Mouse (Mus musculus) urinary bladder, postnatal 4 days (tissue): Measurements from ENCODE around the gene Casp1.

Experiments used
- DNase-seq, 2 experiments: peaks; one replicate each; pipeline ENCODE4 v3.0.0; 2021 to 2022; ENCODE audit warnings: low spot score in 2 of 2

Gene Casp1

DNA sequence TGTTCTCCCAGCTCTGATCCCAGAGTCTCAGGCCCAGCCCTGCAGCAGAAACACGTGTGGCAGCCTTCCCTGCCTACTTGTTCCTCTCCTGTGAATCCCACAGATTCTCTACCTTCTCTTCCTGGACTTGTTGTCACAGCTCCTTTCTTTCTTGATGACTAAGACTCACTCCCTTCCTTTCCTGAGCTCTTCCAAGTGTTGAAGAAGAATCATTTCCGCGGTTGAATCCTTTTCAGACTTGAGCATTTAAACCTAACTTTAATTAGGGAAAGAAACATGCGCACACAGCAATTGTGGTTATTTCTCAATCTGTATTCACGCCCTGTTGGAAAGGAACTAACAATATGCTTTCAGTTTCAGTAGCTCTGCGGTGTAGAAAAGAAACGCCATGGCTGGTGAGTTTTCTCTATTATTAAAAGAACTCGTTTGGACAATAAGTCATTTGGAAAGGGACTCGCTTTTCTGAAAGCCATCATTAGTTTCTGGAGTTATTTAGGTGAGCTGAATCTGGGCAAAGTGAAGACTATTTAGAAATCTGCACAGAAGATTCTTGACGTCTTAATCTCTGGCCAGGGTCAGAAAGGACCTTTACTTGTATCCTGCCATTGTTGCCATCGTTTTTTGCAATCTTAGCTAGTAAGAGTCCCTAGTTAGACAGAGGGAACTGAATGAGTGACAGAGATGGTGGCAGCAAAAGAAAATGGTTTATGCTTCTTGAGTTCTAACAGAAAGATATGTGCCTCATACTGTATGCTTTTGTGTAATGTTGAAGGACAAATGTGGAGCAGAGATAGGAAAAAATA, at the start of gene Casp1:
Casp1 (plus strand) TSS at position 189 of the 803 bp plus-strand sequence.
- no peak for DNase-seq

DNA sequence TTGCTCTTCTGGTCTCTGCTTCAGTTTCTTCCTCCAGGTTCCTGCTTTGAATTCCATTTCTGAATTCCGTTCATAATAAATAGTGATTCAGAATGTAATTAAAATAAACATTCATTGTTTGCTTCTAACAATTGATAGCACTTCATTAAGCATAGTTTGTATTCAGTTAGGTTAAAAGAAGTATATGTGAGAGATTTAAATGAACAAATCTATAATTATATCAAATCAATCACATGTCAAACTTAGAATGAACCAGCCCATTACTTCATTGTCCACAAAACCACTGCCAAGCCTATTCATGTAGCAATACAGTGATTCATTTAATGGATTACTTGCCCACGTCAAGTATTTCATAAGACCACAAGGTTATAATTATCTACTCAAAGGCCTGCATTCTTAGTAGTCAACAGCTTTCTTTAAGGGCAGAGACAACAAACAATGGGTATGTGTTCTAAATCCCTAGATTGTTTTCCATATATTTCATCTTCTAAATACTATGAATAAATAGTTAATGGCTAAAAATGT, 34.3 kb upstream of the Casp1 start:
- DNase-seq, result no peak

DNA sequence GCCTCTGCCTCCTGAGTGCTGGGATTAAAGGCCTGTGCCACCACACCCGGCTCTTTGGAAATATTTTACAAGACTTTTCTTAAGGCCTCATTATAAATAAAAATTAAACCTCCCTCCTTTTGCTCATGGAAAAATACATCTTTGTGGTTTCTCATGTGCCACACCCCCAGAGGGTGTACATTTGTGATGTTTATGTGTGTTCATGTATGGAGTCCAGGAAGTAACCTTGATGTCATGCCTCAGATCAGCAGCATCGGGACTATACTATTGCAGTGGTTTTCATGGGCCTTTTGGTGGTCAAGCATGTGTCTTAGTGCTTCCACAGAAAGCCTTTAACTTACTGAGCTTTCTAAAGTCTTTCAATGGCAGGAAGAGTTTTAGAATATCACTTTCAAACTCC, 28.0 kb upstream of the Casp1 start:
- DNase-seq, result no peak

DNA sequence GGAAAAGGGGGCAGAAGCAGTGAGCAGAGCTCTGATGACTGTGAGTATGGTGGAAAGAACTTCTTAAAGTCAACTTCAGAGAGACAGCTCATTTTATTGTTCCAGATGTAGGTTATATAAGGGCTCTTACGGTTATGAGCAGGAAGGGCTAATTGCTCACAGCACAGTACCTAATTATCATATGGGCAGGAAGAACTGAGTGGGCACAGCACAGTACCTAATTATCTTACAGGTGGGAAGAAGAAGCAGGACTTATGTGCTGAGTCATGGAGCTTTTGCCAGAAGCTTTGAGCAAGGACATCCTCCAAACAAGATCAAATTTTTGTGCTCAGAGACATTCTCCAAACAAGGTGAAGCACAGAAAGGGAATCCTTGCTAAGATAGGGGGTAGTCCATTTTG, 27.4 kb upstream of the Casp1 start:
- DNase-seq, result no peak

DNA sequence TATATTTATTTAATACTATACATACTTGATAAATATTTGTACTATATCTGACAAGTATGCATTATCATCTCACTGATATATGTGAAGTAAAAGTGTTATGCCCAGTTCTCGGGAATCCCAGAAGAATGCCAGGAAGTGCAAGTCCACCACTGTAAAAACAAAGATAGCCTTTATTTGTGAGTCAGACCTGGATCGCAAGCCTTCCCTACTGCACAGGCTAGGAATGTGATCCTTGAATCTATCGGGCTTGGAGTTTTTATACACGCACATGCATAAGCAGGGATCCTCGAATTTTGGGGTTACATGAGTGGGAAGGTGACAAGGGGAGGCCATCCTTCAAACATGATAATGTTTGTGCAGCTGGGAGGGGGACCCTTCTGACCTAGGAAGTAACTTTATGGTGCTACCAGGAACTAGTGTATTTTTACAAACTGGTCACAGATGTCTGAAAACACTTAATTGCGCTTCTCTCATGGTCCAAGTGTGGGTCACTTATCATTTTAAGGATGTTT, 26.9 kb upstream of the Casp1 start:
- no peak for DNase-seq

DNA sequence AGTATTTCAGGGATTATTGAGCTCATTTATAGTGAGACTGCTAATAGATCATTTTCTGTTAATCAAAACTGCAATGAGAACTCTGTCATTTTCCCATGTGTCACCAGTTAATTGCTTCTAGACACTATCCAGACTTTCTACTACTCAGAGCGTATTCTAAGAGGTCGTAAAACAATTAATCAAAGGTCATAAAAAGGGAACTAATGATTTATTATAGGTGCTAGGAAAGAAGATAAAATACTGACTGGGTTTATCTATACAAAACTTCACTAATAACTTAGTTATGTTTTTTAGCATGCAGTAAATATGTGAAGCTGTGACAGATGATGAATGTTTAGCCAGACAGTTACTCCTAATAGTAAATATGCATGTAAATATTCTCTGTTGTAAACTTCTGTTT, 12.2 kb upstream of the Casp1 start:
- DNase-seq, result no peak

DNA sequence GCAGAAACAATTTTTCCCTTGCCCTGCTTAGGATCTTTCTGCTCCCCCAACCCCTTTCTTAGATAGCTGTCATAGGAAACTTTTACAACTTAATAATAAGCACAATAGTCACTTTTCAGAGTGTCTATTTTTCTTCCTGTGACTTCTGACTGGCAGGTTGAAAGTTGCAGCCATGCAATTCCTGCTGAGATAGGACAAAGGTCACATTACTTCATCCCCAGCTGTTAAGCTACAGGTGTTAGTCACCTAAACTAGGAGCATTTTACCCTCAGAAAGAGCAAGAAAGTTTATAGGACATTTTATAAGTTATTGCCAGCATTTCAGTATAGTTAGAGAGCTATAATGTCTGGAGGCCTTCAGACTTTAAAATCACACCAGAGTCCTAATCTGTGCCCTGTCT, 11.7 kb upstream of the Casp1 start:
- DNase-seq, result no peak

DNA sequence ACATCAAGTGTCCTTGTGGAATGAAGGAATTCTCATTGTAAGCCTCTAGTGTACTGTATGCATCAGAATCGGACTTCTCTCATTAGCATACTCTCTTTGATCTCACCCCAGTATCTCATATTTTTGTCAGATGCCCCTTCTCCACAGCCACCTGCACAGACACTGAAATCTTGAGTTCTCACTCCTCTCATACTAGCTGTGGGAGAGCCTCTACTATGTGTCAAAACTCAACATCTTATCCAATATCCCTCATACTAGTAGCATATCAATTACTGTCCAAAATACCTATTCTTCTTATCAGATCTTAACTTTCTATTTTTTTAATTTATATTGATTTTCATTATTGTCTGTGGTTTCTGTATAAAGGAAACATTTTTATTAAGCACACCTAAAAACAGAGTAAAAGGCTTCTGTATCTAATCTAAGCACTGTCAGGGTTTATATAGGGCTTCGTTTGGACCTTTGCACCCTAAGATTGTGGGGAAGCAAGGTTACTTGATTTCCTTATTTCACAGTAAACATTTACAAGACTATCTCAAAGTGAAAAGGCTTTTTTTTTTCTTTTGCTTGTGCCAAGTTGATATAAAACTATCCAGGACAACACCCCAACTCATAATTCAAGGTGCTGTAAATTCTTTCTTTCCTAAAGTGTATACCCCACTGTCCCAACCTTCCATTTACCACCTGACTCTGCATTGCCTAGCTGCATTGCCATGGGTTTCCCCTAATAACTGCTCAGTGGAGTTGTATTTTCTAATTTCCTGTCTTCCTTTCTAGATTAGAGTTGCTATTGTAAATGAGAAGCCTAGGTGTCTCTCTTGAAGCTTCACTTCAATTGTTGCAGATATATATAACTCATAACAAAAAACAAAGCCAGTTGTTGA, 1.7 kb upstream of the Casp1 start:
- no peak for DNase-seq

DNA sequence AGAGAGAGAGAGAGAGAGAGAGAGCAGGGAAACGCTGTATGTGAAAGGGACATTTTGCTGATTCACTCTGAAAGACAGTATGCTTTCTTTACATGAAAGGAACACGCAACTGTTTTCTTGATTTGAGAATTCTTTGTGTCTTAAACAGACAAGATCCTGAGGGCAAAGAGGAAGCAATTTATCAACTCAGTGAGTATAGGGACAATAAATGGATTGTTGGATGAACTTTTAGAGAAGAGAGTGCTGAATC, 740 bp downstream of the Casp1 start:
- no peak for DNase-seq

DNA sequence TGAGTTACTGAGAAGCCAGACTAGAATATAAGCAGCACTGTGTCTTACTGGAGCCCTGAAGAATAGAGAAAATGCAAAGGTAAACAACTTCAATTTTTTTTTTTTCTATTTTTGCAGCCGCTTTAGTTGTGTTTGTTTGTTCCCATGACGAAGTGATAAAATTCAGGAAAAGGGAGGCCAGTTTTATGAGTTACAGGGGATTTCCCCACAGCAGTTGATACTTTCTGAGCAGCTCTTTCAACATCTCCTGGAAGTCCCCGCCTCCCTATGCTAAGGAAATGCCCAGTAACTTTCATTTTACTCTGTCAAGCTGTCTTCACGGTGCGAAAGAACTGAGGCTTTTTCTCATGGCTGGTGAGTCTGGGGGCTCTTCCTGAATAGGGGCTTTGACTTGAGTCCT, 10.2 kb downstream of the Casp1 start, which contains the start of gene Casp4:
Casp4 (plus strand) TSS at position 268 of the 400 bp plus-strand sequence.
- DNase-seq, result no peak

DNA sequence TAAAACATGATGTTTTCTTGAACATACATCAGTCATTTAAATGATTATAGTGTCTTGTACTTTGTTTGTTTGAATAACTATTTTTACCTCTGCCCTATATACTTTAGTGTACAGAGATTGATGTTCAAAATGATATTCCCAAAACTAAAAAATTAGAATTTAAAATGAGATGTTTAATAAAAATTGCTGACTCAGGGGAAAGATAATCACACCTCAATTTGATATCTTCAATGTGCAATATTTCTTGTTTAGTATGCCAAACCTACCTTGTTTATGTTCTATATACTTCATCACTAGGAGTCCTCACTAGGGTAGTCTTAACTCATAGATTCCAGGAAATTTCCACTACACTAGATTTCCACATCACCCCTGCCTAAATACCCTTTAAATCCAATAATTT, 11.8 kb downstream of the Casp1 start:
- no peak for DNase-seq

DNA sequence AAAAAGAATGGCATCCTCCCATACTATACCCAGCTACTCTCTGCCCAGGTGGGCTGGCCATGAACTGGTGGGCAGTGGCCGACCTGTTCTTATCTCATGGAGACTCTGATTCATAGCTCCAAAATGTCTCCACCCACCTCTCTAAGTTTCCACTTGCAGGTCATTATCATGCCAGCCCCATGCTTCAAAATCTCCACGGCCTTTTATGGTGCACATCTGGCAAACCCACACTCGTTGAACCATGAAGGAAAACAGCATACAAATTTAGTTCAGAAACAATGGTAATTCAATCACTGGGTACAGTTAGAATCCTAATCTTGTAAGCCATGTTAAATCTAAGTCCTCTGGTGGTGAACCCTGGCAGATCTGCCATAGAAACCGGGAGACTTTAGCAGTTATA, 13.1 kb downstream of the Casp1 start:
- DNase-seq, result no peak

DNA sequence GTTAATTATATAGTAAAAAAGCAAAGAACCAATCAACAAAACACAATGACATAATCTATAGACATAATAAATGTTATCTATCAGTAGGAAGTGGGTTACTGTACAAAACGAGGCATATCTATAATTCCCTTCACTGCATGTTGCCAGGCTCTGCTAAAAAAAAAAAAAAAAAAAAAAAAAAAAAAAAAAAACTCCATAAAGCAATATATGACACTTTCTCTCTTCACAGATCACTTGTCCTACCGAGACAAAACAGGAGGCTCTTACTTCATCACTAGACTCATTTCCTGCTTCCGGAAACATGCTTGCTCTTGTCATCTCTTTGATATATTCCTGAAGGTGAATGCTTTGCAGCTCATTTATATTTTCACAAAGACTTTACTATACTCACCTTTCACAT, 29.9 kb downstream of the Casp1 start:
- DNase-seq, result no peak

DNA sequence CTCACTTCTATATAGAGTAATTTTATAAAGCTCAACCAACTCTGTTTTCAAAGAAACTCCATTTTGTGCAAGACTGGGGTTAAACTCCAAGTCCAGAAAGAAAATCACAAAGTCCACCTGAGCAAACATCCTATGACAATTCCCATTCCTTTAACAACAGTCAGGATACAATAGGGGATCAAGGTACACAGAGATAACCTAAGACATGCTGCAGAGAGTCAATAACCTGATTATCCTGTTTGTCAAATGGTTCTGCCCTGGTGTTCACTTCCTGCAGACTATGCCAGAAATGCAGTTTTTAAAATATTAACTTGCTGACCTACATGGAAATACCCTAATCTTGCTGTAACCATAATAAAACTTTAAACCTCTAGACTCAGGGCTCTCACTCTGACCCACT, 34.1 kb downstream of the Casp1 start:
- no peak for DNase-seq

DNA sequence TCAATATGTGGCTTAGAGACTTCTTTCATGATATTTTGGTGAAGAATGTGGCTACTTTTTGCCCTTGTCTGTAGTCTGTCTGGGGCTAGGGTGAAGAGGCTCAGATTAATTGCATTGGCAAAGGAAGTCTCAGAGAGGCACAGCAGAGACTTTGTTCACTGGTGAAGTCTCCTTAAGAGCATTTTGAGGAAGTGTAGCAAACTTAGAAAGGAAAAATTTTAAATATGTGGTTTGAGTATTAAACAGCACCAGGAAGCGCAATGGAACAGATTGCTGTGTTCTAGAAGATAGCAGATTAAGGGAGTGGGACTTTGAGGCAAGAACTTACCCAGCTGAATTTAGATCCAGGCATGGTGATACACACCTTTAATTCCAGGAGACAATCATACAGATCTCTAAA, 35.1 kb downstream of the Casp1 start:
- DNase-seq, result no peak

DNA sequence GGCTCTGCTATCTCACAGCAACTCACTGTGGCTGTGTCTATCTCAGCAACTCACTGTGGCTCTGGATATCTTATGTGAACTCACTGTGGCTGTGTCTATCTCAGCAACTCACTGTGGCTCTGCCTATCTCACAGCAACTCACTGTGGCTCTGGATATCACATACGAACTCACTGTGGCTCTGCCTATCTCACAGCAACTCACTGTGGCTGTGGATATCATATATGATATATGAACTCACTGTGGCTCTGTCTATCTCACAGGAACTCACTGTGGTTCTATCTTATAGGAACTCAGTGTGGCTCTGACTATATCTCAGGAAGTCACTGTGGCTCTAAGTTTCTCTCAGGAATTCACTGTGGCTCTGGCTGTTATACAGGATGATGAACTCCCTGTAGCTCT, 44.8 kb downstream of the Casp1 start:
- DNase-seq, result no peak

DNA sequence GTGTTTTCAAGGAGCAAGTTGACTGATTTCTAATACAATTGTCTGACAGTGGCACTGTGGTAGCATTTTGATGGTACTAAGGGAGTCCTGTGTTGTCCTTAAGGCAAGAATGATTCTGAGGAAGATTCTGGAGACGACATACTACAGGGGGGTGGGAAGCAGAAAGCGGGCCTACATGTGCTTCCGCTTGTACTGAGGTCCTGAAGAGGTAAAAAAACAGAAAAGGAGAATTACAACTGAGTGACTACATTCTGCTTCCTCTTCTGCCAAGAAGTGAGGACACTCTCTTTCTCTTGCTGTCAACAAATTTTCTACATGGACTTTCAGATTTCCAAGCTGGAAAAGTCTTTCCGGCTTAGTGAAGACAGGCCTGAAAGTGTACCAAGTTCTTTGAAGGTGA, 45.8 kb downstream of the Casp1 start:
- DNase-seq, result no peak

DNA sequence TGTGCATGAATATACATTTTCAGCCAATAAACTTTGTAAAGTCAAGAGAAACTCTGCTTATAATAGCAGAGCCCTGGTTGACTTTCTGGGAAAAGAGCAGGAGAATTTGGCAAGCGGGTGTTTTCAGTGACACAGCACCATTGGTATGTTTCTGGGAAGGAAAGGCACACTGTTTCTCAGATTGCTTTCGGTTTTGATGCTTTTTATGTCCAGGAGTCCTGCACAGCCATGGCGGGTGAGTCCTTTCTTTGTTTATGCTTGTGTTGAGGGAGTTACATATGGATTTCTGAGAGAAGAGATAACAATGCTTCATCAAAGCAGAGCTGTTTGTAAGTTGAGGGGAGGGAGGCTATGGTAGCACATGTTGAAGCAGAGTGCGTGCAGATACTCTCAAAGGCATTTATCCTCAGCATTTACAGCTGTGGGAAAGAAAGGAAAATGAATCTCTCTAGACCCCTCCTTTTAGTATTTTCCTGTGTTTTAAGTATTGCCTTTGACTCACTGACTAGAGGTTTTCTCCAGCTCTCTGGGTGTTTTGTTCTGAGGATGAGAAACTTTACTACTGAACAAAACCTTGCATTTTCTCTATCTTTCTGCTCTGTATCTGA, 47.1 kb downstream of the Casp1 start, which contains the start of gene Casp12:
Casp12 (plus strand) TSS at position 140 of the 608 bp plus-strand sequence.
- peak in 1 of 2 experiments; percentile 18 for DNase-seq

DNA sequence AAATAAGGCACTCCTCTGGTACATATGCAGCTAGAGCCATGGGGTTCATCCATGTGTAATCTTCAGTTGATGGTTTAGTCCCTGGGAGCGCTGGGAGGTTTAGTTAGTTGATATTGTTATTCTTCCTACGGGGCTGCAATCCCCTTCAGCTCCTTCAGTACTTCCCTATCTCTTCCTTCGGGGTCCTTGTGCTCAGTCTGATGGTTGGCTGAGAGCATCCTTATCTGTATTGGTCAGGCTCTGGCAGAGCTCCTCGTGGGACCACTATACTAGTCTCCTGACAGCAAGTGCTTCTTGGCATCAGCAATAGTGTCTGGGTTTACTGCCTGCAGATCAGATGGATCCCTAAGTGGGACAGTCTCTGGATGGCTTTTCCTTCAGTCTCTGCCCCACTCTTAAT, 49.1 kb downstream of the Casp1 start:
- DNase-seq, result no peak

DNA sequence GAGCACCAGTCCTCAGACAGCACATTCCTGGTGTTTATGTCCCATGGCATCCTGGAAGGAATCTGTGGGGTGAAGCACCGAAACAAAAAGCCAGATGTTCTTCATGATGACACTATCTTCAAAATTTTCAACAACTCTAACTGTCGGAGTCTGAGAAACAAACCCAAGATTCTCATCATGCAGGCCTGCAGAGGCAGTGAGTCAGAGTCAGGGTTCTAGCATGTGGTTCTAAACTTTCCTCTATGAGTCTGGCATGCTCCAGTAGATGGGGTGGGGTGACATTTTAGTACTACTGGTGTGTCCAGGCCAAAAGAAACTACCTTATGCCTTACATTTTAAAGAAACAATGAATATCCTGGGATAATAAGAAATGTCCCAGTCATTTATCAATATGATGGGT, 55.4 kb downstream of the Casp1 start:
- DNase-seq, result no peak

DNA sequence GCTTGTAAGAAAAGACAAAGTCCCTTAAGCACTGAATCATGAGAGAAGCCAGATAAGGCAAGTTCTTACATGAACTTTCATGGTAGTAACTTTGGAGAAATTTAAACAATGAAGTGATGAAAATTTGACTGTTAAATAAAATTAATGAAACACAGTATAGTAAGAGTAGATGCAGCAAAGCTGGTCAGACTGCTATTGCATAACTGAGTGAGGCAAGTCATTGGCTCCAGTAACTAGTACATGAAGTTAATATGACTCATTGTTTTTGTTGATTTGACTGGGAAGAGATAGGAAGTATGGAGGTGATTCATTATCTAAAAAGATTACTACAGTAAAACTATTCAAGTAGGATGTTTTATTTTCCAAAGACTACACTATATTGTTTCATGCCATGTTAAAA, 58.5 kb downstream of the Casp1 start:
- DNase-seq, result no peak
